Mouse (Mus musculus) testis, adult 2 months (tissue): ENCODE data around the gene Alox5.

ENCODE experiments used
- CTCF ChIP-seq: fragments of 200-500 bp; IDR thresholded peaks from 2 replicates; pipeline ENCODE4 v1.5.1; 2012; ENCODE audit warnings: low read depth, mild to moderate bottlenecking, inconsistent platforms, low read length, moderate library complexity; ENCODE audit not compliant: control insufficient read depth, insufficient read depth, insufficient replicate concordance
- POLR2A ChIP-seq: fragments of 200-500 bp; IDR thresholded peaks from 2 replicates; pipeline ENCODE4 v1.6.1; 2012; ENCODE audit warnings: low read depth, mild to moderate bottlenecking, inconsistent platforms, low read length, moderate library complexity; ENCODE audit not compliant: control insufficient read depth

- TF ChIP-seq CTCF, result no peak
- TF ChIP-seq POLR2A, result no peak
These were observed 79.4 kb downstream of the Alox5 start for GRCm38 (mm10) chr6:116381605-116382004.
